Mouse (Mus musculus) forebrain, embryonic 11.5 days (tissue): ENCODE results near the gene Uhmk1. TPM values are rescaled to one million over a fixed set of nuclear protein-coding genes. Genes with fewer than 3 reads are reported as not detected.
"Not testable (repeated sequence)": the region's sequence is repeated elsewhere in the genome, so short reads cannot be mapped to it uniquely, and the experiment has no call there.

Experiments used
- ATAC-seq: fragments of 200-750 bp; cut with Nextera tagmentation; replicated peaks from 2 replicates; pipeline ENCODE4 v1.8.0; 2017; ENCODE audit warnings: moderate TSS enrichment; ENCODE audit not compliant: low FRiP score
- DNase-seq: peaks from one replicate; pipeline ENCODE4 v3.0.0-alpha.2; 2017; ENCODE audit warnings: low spot score
- H3K27ac ChIP-seq: fragments of 300-500 bp; sonication (generic); 2 replicates; pipeline ENCODE4 v1.5.1; 2014; ENCODE audit warnings: low read depth, low read length
- H3K27me3 ChIP-seq: fragments of 300-500 bp; sonication (generic); 2 replicates; pipeline ENCODE4 v1.6.1; 2014; ENCODE audit warnings: mild to moderate bottlenecking, low read length, mixed read lengths; ENCODE audit not compliant: control insufficient read depth, insufficient read depth
- H3K36me3 ChIP-seq: fragments of 300-500 bp; sonication (generic); 2 replicates; pipeline ENCODE4 v1.6.1; 2014; ENCODE audit warnings: mild to moderate bottlenecking, low read length, moderate library complexity, mixed read lengths; ENCODE audit not compliant: control insufficient read depth, insufficient read depth
- H3K4me1 ChIP-seq: fragments of 300-500 bp; sonication (generic); replicated peaks from 2 replicates; pipeline ENCODE4 v1.6.1; 2014; ENCODE audit warnings: low read length, mixed read lengths; ENCODE audit not compliant: control insufficient read depth, insufficient read depth
- H3K4me2 ChIP-seq: fragments of 300-500 bp; sonication (generic); 2 replicates; pipeline ENCODE4 v1.6.1; 2014; ENCODE audit warnings: low read depth, mild to moderate bottlenecking, low read length, moderate library complexity, mixed read lengths; ENCODE audit not compliant: severe bottlenecking
- H3K4me3 ChIP-seq: fragments of 300-500 bp; sonication (generic); 2 replicates; pipeline ENCODE4 v1.5.1; 2014; ENCODE audit warnings: low read depth, low read length
- H3K9ac ChIP-seq: fragments of 300-500 bp; sonication (generic); 2 replicates; pipeline ENCODE4 v1.6.1; 2014; ENCODE audit warnings: low read length
- H3K9me3 ChIP-seq: fragments of 300-500 bp; sonication (generic); 2 replicates; pipeline ENCODE4 v1.6.1; 2016; ENCODE audit warnings: low read length, mixed read lengths; ENCODE audit not compliant: control insufficient read depth
- WGBS: fragments of 180-500 bp; shearing (Covaris S2); extraction: QIAGEN DNeasy Blood & Tissue Kit; methylation state at CpG from one replicate; pipeline ENCODE4 v1.1.7; 2014; 5-methylcytosine and 5-hydroxymethylcytosine counted together
- polyA plus RNA-seq: library from polyadenylated mRNA; unstranded; fragments of >200 nt; fragmentation: Nextera tagmentation; extraction: Ambion mirVana; gene quantifications from 2 replicates; pipeline ENCODE4 v1.2.1, GENCODE M21; 2014

Gene Uhmk1
- polyA plus RNA-seq = 16.7 TPM in 2 replicates

DNA sequence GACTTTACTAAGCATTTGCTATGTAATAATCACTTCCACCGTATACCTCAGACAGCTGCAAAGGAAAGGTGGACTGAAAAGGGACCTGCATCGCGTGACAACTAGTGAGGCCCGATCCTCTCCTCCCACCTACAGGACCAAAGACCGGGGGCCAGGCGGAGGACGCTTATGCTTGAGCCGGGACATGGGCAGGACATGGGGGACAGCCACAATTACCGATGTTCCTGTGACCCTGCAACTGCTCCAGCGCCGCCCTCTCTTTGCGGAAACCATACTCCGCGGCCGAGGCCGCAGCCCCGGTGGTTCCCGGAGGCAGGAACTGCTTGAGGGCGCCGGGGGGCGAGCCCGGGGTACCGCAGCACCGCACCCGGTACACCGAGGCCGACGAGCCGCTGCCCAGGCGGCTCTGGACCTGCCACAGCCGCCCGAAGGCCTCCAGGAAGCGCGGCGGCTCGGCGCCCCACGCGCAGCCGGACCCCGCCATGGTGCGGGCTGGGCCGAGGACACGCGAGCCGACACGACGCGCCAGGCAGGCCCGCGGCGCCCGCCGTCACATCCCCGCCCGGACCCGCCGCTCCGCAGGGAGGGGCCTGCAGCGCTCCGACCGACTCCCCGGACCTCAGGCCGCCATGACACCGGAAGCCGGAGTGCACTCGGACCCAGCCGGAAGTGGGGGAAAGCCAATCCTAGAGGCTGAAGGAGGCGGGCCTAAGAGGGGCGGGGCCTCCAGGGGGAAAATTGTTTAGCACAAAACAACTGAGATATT is at the start of gene Uhmk1:
TSS of gene Uhmk1 (minus strand) at position 641 of the 766 bp plus-strand sequence.
- DNase-seq (peak; percentile 92), ATAC-seq (peak; percentile 98)
- H3K4me3 ChIP-seq = peak within 1 kb of the TSS; percentile 89
- H3K27me3 ChIP-seq = no peaks in the 10 kb centered on the region
- H3K4me1 ChIP-seq = no peaks in the 10 kb centered on the region
- under 1% methylated on average over 65 of the region's 70 CpGs for WGBS
- peak within 1 kb of the TSS; percentile 77 for H3K4me2 ChIP-seq
- no peaks in the 10 kb centered on the region for H3K9me3 ChIP-seq
- no peak within 1 kb of the TSS; the same call in 1 of the 2 replicates for H3K27ac ChIP-seq
- H3K9ac ChIP-seq = peak within 1 kb of the TSS; percentile 89
- H3K36me3 ChIP-seq = no peaks in the 10 kb centered on the region; the same call in 1 of the 2 replicates

DNA sequence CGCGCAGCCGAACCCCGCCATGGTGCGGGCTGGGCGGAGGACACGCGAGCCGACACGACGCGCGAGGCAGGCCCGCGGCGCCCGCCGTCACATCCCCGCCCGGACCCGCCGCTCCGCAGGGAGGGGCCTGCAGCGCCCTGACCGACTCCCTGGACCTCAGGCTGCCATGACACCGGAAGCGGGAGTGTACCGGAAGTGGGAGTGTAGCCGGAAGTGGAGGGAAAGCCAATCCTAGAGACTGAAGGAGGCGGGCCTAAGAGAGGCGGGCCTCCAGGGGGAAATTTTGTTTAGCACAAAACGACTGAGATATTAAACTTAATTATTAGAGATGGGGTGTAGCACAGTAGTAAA is 40.3 kb upstream of the Uhmk1 start:
- Histone ChIP-seq H3K9me3 (no peaks in the 10 kb centered on the region), H3K27me3 (no peaks in the 10 kb centered on the region), H3K4me3 (peak overlapping the region; percentile 75), H3K4me2 (peak overlapping the region; percentile 75), H3K4me1 (no peaks in the 10 kb centered on the region), H3K36me3 (no peaks in the 10 kb centered on the region), H3K27ac (no peak overlapping the region), H3K9ac (peak overlapping the region; percentile 80)
- peak; percentile 99 for ATAC-seq
- peak; percentile 88 for DNase-seq
- WGBS = 4% methylated on average over 32 of the region's 32 CpGs

DNA sequence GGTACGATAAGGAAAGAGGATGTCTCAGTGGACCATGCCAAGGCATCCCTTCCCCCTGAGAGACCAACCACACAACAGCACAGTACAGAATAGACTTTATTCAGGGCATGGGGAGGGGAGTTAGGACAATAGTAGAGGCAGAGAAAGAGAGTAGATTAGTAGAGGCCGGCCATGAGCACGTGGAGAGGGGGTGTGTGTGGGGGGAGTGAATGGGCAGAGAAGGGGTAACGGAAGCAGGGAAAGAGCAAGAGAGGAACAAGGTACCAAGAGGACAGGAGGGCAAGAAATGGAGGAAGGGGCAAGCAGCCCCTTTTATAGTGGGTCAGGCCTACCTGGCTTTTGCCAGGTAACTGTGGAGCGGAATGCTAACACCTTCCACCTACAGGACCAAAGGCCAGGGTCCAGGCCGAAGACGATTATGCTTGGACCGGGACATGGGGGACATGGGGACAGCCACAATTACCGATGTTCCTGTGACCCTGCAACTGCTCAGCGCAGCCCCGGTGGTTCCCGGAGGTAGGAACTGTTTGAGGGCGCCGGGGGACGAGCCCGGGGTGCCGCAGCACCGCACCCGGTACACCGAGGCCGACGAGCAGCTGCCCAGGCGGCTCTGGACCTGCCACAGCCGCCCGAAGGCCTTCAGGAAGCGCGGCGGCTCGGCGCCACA is 39.8 kb upstream of the Uhmk1 start:
- Histone ChIP-seq H3K4me2 (peak overlapping the region; percentile 75), H3K27me3 (no peaks in the 10 kb centered on the region), H3K4me3 (peak overlapping the region; percentile 75), H3K9me3 (no peaks in the 10 kb centered on the region), H3K4me1 (no peaks in the 10 kb centered on the region), H3K9ac (peak overlapping the region; percentile 80), H3K36me3 (no peaks in the 10 kb centered on the region), H3K27ac (no peak overlapping the region)
- WGBS = 23% methylated on average over 30 of the region's 30 CpGs
- ATAC-seq (peak; percentile 88), DNase-seq (no peak)

DNA sequence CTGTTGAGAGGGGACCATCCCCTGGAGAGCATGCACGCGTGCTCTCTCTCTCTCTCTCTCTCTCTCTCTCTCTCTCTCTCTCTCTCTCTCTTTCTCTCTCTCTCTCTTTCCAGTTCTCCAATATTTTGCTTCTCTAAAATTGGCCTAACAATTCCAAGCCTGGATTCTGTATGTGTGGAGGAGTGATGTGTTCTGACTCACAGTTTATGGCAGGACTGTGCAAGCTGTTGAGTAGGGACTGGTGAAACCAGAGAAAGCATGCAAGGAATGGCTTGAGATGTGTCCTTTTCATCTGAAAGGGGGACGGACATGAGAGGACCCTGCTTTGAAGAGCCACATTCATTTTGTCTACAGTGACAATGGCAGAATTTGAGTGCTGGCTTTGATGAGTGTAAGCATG is 29.8 kb upstream of the Uhmk1 start:
- Histone ChIP-seq H3K9me3 (no peaks in the 10 kb centered on the region), H3K36me3 (no peaks in the 10 kb centered on the region), H3K27me3 (no peaks in the 10 kb centered on the region), H3K4me2 (no peak overlapping the region), H3K9ac (no peak overlapping the region), H3K27ac (no peak overlapping the region), H3K4me1 (no peaks in the 10 kb centered on the region), H3K4me3 (no peak overlapping the region)
- WGBS = 88% methylated on average over 3 of the region's 3 CpGs
- DNase-seq (no peak), ATAC-seq (no peak)

DNA sequence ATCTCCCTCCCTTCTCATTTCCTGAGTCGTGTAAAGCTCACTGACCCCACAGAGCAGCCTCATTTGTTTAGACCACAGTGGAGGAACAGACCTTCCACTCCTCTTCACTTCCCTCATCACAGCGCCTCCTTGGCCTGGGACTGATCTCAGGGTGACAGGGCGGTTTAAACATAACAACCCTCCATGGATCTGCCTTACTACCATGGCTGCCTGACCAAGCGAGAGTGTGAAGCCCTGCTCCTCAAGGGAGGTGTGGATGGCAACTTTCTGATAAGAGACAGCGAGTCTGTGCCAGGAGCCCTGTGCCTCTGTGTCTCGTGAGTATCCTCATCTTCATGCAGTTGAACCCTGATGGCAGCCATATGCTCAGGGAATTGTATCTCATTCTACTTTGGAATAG is 17.5 kb upstream of the Uhmk1 start, which contains the start of gene Sh2d1b2:
TSS of gene Sh2d1b2 (plus strand) at position 62 of the 400 bp plus-strand sequence.
- H3K4me2 ChIP-seq, H3K9me3 ChIP-seq, ATAC-seq, H3K27me3 ChIP-seq, H3K4me1 ChIP-seq, H3K36me3 ChIP-seq, H3K27ac ChIP-seq, DNase-seq, H3K4me3 ChIP-seq, H3K9ac ChIP-seq: not testable (repeated sequence)
- 83% methylated on average over 5 of the region's 6 CpGs for WGBS

DNA sequence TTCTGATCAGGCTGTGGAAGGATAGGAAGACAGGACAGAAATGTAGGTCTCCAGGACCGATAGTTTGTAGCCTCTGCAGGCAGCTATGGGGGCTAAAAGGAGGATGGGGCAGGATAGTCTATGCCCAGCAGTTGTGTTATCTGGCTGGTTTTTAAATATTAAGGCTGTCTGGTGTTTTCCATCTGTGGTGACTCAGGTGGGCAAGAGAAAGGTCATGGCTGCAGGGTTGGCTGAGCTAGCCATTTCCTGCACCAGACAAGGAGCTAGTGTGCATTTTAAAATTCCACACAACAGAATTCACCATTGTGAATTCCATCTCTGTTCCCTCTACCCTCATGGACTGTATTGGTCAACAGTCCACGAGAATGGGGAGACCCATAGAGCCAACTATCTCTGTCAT is 8.1 kb upstream of the Uhmk1 start:
- Histone ChIP-seq H3K36me3 (no peaks in the 10 kb centered on the region), H3K27me3 (no peaks in the 10 kb centered on the region), H3K4me1 (no peaks in the 10 kb centered on the region), H3K27ac (no peak overlapping the region), H3K9me3 (no peaks in the 10 kb centered on the region), H3K4me3 (no peak overlapping the region), H3K4me2 (no peak overlapping the region), H3K9ac (no peak overlapping the region)
- DNase-seq (no peak), ATAC-seq (no peak)
- WGBS = 75% methylated on average over 2 of the region's 2 CpGs

DNA sequence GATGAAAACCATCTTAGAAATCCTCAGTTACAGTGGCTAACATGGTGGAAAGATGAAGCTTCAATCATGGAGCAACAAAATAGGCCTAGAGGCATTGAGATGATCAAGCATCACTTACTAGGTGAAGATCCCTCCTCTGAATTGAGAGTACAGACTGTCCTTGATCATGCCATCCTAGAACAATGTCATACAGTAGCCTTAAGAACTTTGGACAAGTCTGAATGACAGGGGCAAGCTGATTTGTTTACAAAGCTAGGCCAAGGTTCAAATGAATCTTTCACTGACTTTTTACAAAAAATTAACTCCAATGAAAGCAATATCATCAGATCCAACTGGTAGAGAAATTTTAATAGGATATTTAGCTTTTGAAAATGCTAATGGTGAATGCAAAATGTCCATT is 5.2 kb upstream of the Uhmk1 start:
- Histone ChIP-seq H3K4me3 (no peak overlapping the region), H3K9ac (no peak overlapping the region), H3K36me3 (no peaks in the 10 kb centered on the region), H3K9me3 (no peaks in the 10 kb centered on the region), H3K4me2 (no peak overlapping the region), H3K27me3 (no peaks in the 10 kb centered on the region), H3K4me1 (no peaks in the 10 kb centered on the region), H3K27ac (no peak overlapping the region)
- DNase-seq (no peak), ATAC-seq (no peak)

DNA sequence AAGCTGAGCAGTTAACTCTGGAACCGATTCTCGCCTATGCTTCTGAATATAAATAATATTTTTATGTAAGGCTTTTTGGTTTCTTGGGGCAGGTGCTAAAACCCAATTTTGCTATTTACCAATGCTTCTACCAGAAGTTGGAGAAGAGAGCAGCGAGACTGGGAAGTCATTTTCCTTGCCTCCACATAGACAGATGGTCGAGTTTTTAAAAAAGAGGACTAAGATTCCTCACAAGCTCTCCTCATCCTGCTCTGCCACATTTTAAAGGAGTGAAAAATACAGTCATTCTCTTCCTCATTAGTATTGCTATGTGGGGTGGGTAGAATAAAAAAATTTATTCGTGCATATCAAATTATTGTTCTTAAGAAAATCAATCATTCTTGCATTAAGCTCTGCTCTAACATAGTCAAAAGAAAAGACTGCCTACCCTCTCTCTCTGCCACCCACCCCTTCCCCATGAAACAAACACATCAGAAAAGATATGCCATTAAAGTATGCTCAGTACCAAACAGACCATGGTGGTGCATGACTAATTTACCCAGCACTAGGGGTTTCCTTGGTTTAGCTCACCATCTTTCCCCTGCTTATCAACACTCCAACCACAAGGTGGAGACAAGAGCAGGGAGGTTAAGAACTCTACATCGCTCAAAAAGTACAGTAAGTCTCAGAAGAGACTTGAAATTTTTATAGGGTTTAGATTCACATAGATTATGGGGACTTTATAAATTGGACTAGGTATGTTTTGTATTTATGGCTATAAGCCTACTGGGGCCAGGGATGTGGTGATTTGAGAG is 3.1 kb upstream of the Uhmk1 start:
- no peak overlapping the region for H3K4me3 ChIP-seq
- no peaks in the 10 kb centered on the region for H3K9me3 ChIP-seq
- H3K4me1 ChIP-seq = no peaks in the 10 kb centered on the region
- ATAC-seq (no peak), DNase-seq (no peak)
- H3K9ac ChIP-seq = no peak overlapping the region
- H3K27ac ChIP-seq = no peak overlapping the region
- H3K36me3 ChIP-seq = no peaks in the 10 kb centered on the region
- no peak overlapping the region for H3K4me2 ChIP-seq
- no peaks in the 10 kb centered on the region for H3K27me3 ChIP-seq
- 81% methylated on average over 6 of the region's 6 CpGs for WGBS
